Mouse (Mus musculus): ENCODE measurements around the gene Lmln. TPM values are rescaled to one million over a fixed set of nuclear protein-coding genes. Genes with fewer than 3 reads are reported as not detected.

Gene Lmln
- polyA plus RNA-seq, 1 experiment: 1.7 TPM

DNA sequence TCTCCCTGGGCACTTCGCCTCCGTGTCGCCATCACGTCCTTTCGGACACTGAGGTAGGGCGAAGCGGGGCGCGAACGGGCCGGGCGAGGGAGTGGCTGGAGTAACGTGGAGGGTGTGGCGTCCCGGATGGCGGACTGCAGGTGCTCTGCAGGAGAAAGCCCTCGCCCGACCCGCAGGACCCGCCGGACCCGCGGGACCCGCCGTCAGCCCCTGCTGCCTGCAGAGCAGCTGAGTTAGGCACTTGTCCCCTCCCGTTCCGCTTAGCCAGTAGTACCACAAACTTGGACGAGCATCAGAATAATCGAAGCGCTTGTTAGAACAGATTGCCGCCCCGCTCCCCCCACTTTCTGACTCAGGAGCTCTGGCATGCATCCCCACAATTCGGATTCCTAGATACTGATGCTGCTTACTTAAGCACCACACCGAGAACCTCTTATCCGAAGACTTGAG, 386 bp downstream of the Lmln start:
- TF ChIP-seq CTCF (IDR thresholded peaks at IDR 0.05; ENCODE audit: extremely low read depth, insufficient read length, insufficient replicate concordance, low read depth, low read length) (no peak), POLR2A (IDR thresholded peaks at IDR 0.05; ENCODE audit: low read depth, low read length) (no peak)
- Histone ChIP-seq H3K4me1 (ENCODE audit: control insufficient read depth, insufficient read depth, insufficient read length, low read length) (peaks cover 14% of the 10 kb centered on the region; the same call in 1 of the 2 replicates), H3K36me3 (ENCODE audit: control insufficient read depth, insufficient read depth, low read length) (peaks cover 10% of the 10 kb centered on the region), H3K27ac (ENCODE audit: insufficient read depth, low read depth, low read length) (peak overlapping the region; percentile 12), H3K4me3 (ENCODE audit: low read depth, low read length) (peak overlapping the region; percentile 89), H3K27me3 (ENCODE audit: control insufficient read depth, insufficient read depth, low read length) (no peaks in the 10 kb centered on the region)
- under 1% methylated on average over 35 of the region's 35 CpGs for WGBS

GRCm38 (mm10) chr16:33063267-33063666, 946 bp downstream of the Lmln start:
- peak overlapping the region; percentile 1; the same call in 1 of the 2 replicates for H3K4me3 ChIP-seq (ENCODE audit: low read depth, low read length)
- H3K36me3 ChIP-seq (ENCODE audit: control insufficient read depth, insufficient read depth, low read length): peaks cover 8% of the 10 kb centered on the region
- no peak for TF ChIP-seq CTCF (IDR thresholded peaks at IDR 0.05; ENCODE audit: extremely low read depth, insufficient read length, insufficient replicate concordance, low read depth, low read length)
- no peak for TF ChIP-seq POLR2A (IDR thresholded peaks at IDR 0.05; ENCODE audit: low read depth, low read length)
- 8% methylated on average over 7 of the region's 7 CpGs for WGBS
- H3K4me1 ChIP-seq (ENCODE audit: control insufficient read depth, insufficient read depth, insufficient read length, low read length): peaks cover 12% of the 10 kb centered on the region; the same call in 1 of the 2 replicates
- peak overlapping the region; percentile 12 for H3K27ac ChIP-seq (ENCODE audit: insufficient read depth, low read depth, low read length)
- H3K27me3 ChIP-seq (ENCODE audit: control insufficient read depth, insufficient read depth, low read length): no peaks in the 10 kb centered on the region

GRCm38 (mm10) chr16:33064636-33065035, 2.3 kb downstream of the Lmln start:
- H3K4me3 ChIP-seq (ENCODE audit: low read depth, low read length): no peak overlapping the region

DNA sequence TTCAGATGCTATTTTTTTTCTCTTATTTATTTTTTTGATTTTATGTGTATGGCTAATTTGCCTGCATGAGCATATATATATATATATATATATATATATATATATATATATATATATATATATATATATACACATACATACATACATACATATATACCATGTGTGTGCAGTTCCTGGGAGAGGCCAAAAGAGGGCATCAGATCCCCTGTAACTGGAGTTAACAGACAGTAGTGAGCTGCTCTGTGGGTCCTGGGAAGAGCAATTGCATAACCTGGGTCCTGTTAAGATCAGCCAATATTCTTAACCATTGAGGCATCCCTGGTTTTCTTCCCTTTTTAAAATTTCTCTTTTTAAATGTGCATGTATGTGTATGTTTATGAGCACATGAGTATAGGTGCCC, 8.6 kb downstream of the Lmln start:
- no peaks in the 10 kb centered on the region for H3K4me1 ChIP-seq (ENCODE audit: control insufficient read depth, insufficient read depth, insufficient read length, low read length)
- peaks cover 10% of the 10 kb centered on the region; the same call in 1 of the 2 replicates for H3K36me3 ChIP-seq (ENCODE audit: control insufficient read depth, insufficient read depth, low read length)
- no peak overlapping the region for H3K4me3 ChIP-seq (ENCODE audit: low read depth, low read length)
- no peak for TF ChIP-seq POLR2A (IDR thresholded peaks at IDR 0.05; ENCODE audit: low read depth, low read length)
- TF ChIP-seq CTCF (IDR thresholded peaks at IDR 0.05; ENCODE audit: extremely low read depth, insufficient read length, insufficient replicate concordance, low read depth, low read length): no peak
- no peaks in the 10 kb centered on the region for H3K27me3 ChIP-seq (ENCODE audit: control insufficient read depth, insufficient read depth, low read length)
- no peak overlapping the region for H3K27ac ChIP-seq (ENCODE audit: insufficient read depth, low read depth, low read length)

More at GRCm38 (mm10) chr16:33064636-33065035, 2.3 kb downstream of the Lmln start:
- no peaks in the 10 kb centered on the region for H3K27me3 ChIP-seq (ENCODE audit: control insufficient read depth, insufficient read depth, low read length)
- TF ChIP-seq CTCF (IDR thresholded peaks at IDR 0.05; ENCODE audit: extremely low read depth, insufficient read length, insufficient replicate concordance, low read depth, low read length) (no peak), POLR2A (IDR thresholded peaks at IDR 0.05; ENCODE audit: low read depth, low read length) (no peak)
- H3K36me3 ChIP-seq (ENCODE audit: control insufficient read depth, insufficient read depth, low read length): peaks cover 3% of the 10 kb centered on the region
- peaks cover 8% of the 10 kb centered on the region; the same call in 1 of the 2 replicates for H3K4me1 ChIP-seq (ENCODE audit: control insufficient read depth, insufficient read depth, insufficient read length, low read length)
- no peak overlapping the region for H3K27ac ChIP-seq (ENCODE audit: insufficient read depth, low read depth, low read length)
- 89% methylated on average over 9 of the region's 9 CpGs for WGBS

DNA sequence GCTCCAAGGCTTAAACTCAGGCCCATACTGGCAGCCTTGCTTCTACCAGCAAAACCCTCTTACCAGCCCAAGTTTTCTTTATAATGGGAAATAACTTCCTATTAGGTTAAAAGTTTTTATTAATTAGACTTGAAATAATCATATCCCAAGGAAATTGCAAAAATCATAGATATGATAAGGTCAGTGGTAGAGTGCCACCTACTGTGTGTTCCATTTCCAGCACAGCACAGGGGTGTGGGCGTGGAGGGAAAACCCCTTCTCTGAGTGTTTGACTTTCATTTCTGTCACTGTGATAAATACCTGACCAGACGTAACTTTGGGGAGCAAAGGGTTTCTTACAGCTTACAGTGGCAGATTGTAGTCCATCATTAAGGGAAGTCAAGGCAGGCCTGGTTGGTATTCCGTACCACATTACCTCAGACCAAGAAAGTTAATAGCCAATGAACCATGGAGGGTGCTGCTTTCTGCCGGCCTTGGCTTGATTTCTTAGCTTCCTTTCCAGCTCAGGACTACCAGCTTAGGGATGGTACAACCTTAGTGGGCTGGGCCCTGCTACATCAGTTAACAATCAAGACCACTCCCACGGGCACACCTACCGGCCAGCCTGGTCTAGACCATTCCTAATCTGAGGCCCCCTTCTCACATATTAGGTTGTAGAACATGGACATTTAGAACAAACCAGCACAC, 10.7 kb downstream of the Lmln start:
- peaks cover 2% of the 10 kb centered on the region; the same call in 1 of the 2 replicates for H3K4me1 ChIP-seq (ENCODE audit: control insufficient read depth, insufficient read depth, insufficient read length, low read length)
- H3K27me3 ChIP-seq (ENCODE audit: control insufficient read depth, insufficient read depth, low read length): no peaks in the 10 kb centered on the region
- no peak overlapping the region for H3K27ac ChIP-seq (ENCODE audit: insufficient read depth, low read depth, low read length)
- peaks cover 10% of the 10 kb centered on the region; the same call in 1 of the 2 replicates for H3K36me3 ChIP-seq (ENCODE audit: control insufficient read depth, insufficient read depth, low read length)
- WGBS: 76% methylated on average over 6 of the region's 6 CpGs
- H3K4me3 ChIP-seq (ENCODE audit: low read depth, low read length): no peak overlapping the region
- TF ChIP-seq POLR2A (IDR thresholded peaks at IDR 0.05; ENCODE audit: low read depth, low read length) (no peak), CTCF (IDR thresholded peaks at IDR 0.05; ENCODE audit: extremely low read depth, insufficient read length, insufficient replicate concordance, low read depth, low read length) (no peak)

- TF ChIP-seq CTCF (IDR thresholded peaks at IDR 0.05; ENCODE audit: extremely low read depth, insufficient read length, insufficient replicate concordance, low read depth, low read length): no peak
- no peak for TF ChIP-seq POLR2A (IDR thresholded peaks at IDR 0.05; ENCODE audit: low read depth, low read length)
- WGBS: 74% methylated on average over 5 of the region's 5 CpGs
- H3K27ac ChIP-seq (ENCODE audit: insufficient read depth, low read depth, low read length): no peak overlapping the region
- peaks cover 2% of the 10 kb centered on the region; the same call in 1 of the 2 replicates for H3K4me1 ChIP-seq (ENCODE audit: control insufficient read depth, insufficient read depth, insufficient read length, low read length)
- no peak overlapping the region for H3K4me3 ChIP-seq (ENCODE audit: low read depth, low read length)
- H3K27me3 ChIP-seq (ENCODE audit: control insufficient read depth, insufficient read depth, low read length): no peaks in the 10 kb centered on the region
- H3K36me3 ChIP-seq (ENCODE audit: control insufficient read depth, insufficient read depth, low read length): peaks cover 7% of the 10 kb centered on the region; the same call in 1 of the 2 replicates
These were observed 12.6 kb downstream of the Lmln start for GRCm38 (mm10) chr16:33074967-33075366.

DNA sequence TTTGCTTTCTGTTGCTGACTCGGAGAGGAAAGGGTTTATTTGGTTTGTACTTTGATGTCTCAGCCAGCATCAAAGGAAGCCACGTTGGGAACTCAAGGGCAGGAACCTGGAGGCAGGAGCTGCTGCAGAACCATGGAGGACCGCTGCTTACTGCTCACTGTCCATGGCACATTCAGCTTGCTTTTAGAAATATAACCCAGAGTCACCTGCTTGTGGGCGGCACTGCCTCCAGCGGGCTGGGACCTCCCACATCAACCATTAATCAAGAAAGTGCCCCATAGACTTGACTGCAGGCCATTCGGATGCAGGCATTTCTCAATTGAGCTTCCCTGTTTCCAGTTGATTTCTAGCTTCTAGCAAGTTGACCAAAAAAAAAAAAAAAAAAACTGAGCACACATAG, 13.8 kb downstream of the Lmln start:
- Histone ChIP-seq H3K27me3 (ENCODE audit: control insufficient read depth, insufficient read depth, low read length) (no peaks in the 10 kb centered on the region), H3K4me3 (ENCODE audit: low read depth, low read length) (no peak overlapping the region), H3K27ac (ENCODE audit: insufficient read depth, low read depth, low read length) (no peak overlapping the region), H3K36me3 (ENCODE audit: control insufficient read depth, insufficient read depth, low read length) (peaks cover 2% of the 10 kb centered on the region; the same call in 1 of the 2 replicates), H3K4me1 (ENCODE audit: control insufficient read depth, insufficient read depth, insufficient read length, low read length) (peaks cover 2% of the 10 kb centered on the region; the same call in 1 of the 2 replicates)
- no peak for TF ChIP-seq POLR2A (IDR thresholded peaks at IDR 0.05; ENCODE audit: low read depth, low read length)
- no peak for TF ChIP-seq CTCF (IDR thresholded peaks at IDR 0.05; ENCODE audit: extremely low read depth, insufficient read length, insufficient replicate concordance, low read depth, low read length)
- WGBS: 47% methylated on average over 6 of the region's 6 CpGs

All from small intestine, adult 2 months (tissue).